Mouse (Mus musculus) left cerebral cortex, postnatal 36 days (tissue): Measurements from ENCODE around the gene Itch. TPM values are rescaled to one million over a fixed set of nuclear protein-coding genes. Genes with fewer than 3 reads are reported as not detected.
"Not testable (repeated sequence)": the region's sequence is repeated elsewhere in the genome, so short reads cannot be mapped to it uniquely, and the experiment has no call there.

Experiments used
- DNase-seq, 2 experiments: peaks; one replicate each; pipeline ENCODE4 v3.0.0; 2021 to 2022; ENCODE audit warnings: low spot score in 2 of 2, mixed read lengths in 1 of 2
- intact Hi-C: fragments of 180-260 bp; cut with DNase I; formaldehyde crosslinking; loops from one replicate; pipeline ENCODE4 v1.15.1; 2025
- total RNA-seq, 2 experiments: library from RNA; stranded (reverse); gene quantifications; 2 replicates each; pipeline ENCODE4 v1.2.3; 2021

Gene Itch
- total RNA-seq: 10 to 100 TPM; 48.8 to 55.2 TPM

- intact Hi-C loops: loop anchor here (5.0 kb wide), 1 partner anchor 56 kb away; no protein-coding TSS in a partner anchor
- peak; percentile 90 to 91 for DNase-seq
These were observed at the start of gene Itch for GRCm38 (mm10) chr2:155133011-155133976. Gene Itch, plus strand, starts transcription at chr2:155133509.

- DNase-seq: no peak
- intact Hi-C loops: loop anchor here (5.0 to 10.0 kb wide), 2 partner anchors 113 to 300 kb away; partner anchors contain the start of gene Trp53inp2
These were observed 48.8 kb upstream of the Itch start for GRCm38 (mm10) chr2:155084546-155084945.

- intact Hi-C loops: loop anchor here (10.0 kb wide), 1 partner anchor 298 kb away; the partner anchor contains the start of gene Trp53inp2
- no peak for DNase-seq
These were observed 47.0 kb upstream of the Itch start for GRCm38 (mm10) chr2:155086328-155086727.

- intact Hi-C loops: loop anchor here (10.0 kb wide), 1 partner anchor 297 kb away; the partner anchor contains the start of gene Trp53inp2
- no peak for DNase-seq
These were observed 45.0 kb upstream of the Itch start for GRCm38 (mm10) chr2:155088264-155088663.

- DNase-seq: no peak
- intact Hi-C loops: no loop called here
These were observed 42.2 kb upstream of the Itch start for GRCm38 (mm10) chr2:155090909-155091742.

- intact Hi-C loops: no loop called here
These were observed 41.6 kb upstream of the Itch start for GRCm38 (mm10) chr2:155091743-155092075.

GRCm38 (mm10) chr2:155093418-155093817, 39.9 kb upstream of the Itch start:
- DNase-seq: no peak
- intact Hi-C loops: no loop called here

More at GRCm38 (mm10) chr2:155091743-155092075, 41.6 kb upstream of the Itch start:
- no peak for DNase-seq

- DNase-seq: no peak
- intact Hi-C loops: no loop called here
These were observed 34.5 kb upstream of the Itch start for GRCm38 (mm10) chr2:155098720-155099380.

- intact Hi-C loops: no loop called here
- no peak for DNase-seq
These were observed 33.9 kb upstream of the Itch start for GRCm38 (mm10) chr2:155099421-155099820.

- no peak for DNase-seq
- intact Hi-C loops: no loop called here
These were observed 33.1 kb upstream of the Itch start for GRCm38 (mm10) chr2:155099994-155100795.

GRCm38 (mm10) chr2:155100796-155101259, 32.5 kb upstream of the Itch start:
- no peak for DNase-seq
- intact Hi-C loops: no loop called here

GRCm38 (mm10) chr2:155101761-155102181, 31.5 kb upstream of the Itch start:
- DNase-seq: no peak
- intact Hi-C loops: no loop called here

- DNase-seq: no peak
- intact Hi-C loops: no loop called here
These were observed 29.7 kb upstream of the Itch start for GRCm38 (mm10) chr2:155103607-155104006.

GRCm38 (mm10) chr2:155107276-155107675, 26.0 kb upstream of the Itch start:
- DNase-seq, intact Hi-C loops: not testable (repeated sequence)

GRCm38 (mm10) chr2:155115216-155115830, 18.0 kb upstream of the Itch start:
- intact Hi-C loops: no loop called here
- DNase-seq: no peak

- peak in 1 of 2 experiments; percentile 16 for DNase-seq
- intact Hi-C loops: loop anchor here (5.0 kb wide), 1 partner anchor 57 kb away; no protein-coding TSS in a partner anchor
These were observed 910 bp downstream of the Itch start for GRCm38 (mm10) chr2:155133977-155134860.

- intact Hi-C loops: no loop called here
- no peak for DNase-seq
These were observed 1.8 kb downstream of the Itch start for GRCm38 (mm10) chr2:155135092-155135491.
